Mouse (Mus musculus): ENCODE measurements at regions not wholly inside any gene's neighbourhood (a gene's known extent, or its start where the extent isn't known, plus 50 kb on each side); places are given as distances from the start of the nearest gene placed in this dataset.

DNA sequence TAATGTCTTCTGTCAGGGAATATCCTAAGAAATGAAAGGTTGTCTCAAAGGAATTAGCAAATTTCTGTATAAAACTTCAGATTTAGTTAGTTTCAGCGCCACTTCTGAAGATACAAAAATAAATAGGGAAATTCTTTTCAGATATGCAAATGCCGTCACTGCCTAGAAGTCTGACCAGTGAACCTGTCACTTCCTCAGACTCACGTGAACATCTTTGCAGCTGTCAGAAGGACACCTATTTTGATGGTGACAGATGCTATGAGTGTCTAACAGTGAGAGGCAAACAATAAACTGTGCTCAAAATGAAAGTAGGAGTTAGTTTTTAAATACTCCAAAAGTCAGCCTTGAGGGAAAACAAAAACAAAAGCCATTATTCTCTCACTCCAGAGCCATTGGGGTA lies 57.5 kb upstream of the Igf1r start:
- DNase-seq (ENCODE audit: low spot score in 2 of 2), result no peak

DNA sequence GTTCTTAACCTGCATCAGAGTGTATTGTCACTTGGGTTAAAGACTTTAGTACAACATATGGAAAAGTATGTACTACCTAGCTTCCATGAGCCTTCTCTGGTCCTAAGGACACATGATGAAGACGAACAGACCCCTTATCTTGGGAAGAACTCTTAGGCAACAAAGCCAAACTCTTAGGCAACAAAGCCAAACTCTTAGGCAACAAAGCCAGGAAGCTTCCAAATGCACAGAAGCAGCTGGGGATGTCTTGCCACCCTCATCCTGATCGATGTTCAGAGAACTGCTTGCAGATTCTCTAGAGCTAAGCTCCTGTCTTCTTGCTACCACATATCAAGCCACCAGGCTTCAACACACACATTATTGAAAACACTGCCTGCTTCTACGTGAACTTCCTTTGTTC lies 59.7 kb upstream of the Igf1r start:
- DNase-seq (ENCODE audit: low spot score in 2 of 2), result no peak

DNA sequence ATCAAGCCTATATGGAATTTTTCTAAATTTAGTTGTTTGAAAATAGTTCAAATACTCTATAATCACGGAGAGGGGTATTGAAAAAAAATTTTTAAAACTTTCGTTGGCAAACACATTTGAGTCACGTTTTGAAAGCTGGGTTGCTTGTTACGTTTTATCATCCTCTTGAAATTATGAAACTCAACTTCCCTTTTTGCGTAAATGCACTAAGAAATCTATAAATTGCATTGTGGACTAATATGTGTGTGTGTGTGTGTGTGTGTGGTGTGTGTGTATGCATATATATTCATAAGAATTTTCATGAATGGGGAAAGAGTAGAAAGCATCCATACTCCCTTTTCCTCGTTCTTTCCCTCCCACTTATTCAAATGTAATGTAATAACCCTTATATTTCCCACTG lies 69.6 kb upstream of the Igf1r start:
- DNase-seq (ENCODE audit: low spot score in 2 of 2), result no peak

DNA sequence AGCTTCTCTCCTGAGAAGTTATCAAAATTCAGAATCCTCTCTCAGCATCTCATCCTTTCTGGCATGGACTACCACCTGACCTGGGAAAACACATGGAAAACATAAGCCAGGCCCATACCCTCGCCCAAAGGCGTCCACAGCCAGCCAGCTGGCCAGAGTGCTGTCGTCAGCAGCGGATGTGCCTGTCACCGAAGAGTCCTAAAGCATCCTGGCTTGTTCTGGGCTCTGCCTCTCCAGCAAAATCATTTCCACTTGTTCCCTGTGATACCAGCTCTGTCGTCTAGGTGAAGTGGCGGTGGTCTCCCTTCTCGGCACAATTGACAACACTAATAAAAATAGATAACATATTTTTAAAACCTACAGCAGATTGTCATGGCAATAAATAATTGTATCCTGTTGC lies 70.0 kb upstream of the Igf1r start:
- DNase-seq (ENCODE audit: low spot score in 2 of 2), result peak in 1 of 2 experiments; percentile 13

DNA sequence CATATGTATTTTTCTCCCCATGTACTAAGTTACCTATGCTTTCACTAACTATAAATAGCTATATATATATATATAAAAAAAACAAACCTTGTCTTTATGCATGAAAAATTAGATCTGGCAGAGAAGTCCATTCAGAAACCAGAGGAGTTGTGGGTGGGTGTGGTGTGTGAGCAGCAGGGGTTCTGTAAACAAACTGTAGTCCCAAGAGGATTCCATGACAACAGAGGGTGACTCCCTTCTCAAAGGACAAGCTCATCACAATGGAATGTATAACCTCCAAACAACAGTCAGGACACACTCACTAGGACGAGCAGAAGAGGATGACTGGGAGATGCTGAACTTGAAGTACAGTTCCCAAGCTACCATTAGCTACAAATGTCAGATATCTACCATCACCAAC lies 74.4 kb upstream of the Igf1r start:
- no peak for DNase-seq (ENCODE audit: low spot score in 2 of 2)

DNA sequence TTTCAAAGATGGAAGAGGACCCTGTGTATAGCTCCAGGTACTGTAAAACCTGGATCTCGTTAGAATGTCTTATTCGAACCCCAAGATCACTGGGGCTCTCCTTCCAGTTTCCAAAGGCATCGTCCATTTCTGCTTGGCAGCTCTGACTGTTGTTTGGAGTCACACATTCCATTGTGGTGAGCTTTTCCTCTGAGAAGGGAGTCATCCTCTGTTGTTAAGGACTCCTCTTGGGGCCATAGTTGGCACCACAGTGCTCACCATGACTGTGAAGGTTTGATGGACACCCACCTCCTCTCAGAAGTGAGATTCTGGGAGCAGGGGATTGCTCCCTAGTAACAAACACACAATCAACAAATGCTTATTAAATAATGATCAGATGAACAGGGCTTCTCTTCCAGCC lies 75.0 kb upstream of the Igf1r start:
- no peak for DNase-seq (ENCODE audit: low spot score in 2 of 2)

DNA sequence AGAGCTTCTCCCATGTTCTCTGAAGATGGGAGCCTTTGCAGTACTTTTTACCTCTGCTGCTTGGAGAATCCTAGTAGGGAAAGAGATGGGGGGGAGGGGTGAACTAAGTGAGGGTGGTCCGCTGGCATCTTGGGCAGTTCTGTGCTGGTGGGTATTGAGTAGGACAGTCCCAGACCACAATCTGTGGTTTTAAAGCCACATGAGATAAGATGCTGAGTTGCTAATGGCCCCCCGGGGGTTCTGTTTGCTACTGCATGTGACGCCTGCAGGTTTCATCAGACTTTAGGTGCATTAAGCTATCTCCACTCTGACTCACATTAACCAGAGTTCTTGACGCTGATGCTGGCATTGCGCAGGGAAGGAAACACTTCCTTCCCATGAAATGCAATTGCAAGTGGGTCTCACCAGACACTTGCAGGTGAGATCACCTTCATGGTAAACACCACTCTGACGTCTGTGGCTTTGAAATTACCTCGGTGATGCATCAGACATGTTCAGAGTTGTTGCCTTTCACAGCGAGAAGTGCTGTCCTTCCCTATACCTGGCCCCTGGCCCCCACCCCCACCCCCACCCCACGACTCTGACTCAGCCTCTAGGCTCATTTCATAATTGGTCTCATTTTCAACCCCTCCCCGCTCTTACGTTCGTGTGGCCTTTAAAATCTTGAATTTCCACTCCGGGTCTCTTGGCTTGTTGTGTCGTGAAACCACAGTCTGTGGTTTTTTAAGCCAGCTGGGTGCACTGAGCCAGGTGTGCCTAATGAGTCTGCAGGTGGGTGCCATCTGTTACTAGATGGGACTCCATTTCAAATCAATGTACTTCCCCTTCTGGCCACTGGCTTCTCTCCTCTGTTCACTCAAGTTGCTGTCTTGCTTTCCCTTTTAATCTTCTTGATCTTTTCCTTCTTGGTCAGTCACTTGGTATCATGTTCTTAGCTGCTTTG lies 94.8 kb upstream of the Synm start:
- DNase-seq (ENCODE audit: low spot score in 2 of 2), result no peak

DNA sequence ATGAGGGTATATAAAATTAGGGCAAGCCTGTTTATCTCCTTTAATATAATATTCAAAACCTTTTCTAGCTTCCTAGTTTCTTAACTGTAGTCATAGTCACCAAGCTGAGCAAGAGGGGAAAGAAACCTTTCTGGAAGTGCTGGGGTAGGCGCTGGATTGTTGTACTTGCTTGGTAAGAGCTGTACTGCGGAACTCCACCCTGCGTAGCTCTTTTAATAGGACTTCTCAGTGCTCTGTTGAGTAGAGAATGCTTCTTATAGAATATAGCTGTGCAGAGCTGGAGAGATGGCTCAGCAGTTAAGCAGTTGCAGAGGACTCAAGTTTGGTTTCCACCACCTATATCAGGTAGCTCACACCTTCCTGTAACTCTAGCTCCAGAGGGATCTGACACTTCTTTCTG lies 93.3 kb upstream of the Synm start:
- no peak for DNase-seq (ENCODE audit: low spot score in 2 of 2)

DNA sequence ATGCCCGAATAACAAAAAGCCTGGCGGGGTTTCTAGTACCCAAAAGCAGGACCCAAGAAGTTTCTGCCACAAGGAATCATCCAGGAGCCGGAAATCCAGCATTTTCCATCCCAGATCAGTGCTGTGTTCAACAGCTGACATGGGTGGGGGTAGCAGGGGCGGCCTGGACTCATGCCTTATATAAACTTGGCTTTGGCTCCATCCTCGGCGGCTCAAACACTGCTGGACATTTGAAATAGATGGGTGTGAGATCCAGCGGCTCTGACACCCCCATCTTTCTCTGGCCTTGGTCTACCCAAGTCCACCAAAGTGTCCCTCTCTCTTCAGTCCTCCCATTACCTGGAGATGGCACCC lies 89.9 kb upstream of the Synm start:
- DNase-seq (ENCODE audit: low spot score in 2 of 2), result no peak

DNA sequence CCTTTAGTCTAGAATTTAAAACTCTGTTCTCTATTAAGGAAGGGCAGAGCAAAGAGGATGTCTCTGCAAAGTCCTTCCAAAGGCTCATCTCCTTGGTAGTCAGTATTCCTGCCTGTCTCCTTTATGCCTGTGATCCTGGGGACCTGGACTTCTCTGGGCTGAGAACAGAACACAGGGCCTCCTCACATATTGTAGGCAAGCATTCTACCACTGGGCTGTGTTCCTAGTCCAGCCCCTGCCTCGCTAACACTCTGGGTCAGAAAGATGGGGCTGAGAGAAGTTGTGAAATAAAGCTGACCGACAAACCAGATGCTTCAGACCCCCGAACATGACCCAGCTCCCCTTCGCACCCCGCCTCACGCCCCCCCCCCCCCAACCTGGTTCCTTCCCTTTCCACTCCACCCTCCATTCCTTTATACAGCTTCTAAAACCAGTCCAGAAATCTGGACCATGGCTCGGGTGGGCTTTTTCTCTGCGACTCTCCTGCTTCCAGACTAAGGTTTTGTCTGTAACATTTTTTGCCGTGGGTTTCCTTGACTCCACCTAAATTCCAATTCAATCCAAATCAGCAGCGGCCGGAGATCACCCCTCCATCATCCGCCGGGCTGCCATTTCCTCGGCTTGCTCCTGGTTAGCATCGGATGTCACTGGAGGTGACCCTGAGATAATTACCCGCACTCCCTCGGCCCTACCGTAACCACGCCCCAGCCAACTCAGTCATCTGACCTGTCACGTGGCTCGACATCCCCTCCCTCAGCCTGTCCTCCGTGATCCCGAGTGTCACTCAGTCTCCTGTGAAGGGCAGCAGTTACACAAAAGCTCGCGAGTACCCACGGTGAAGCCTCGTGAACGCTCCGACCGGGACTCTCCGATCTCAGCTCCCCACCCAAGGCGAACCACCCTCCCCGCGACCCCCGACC lies 89.3 kb upstream of the Synm start:
- DNase-seq (ENCODE audit: low spot score in 2 of 2), result peak; percentile 67 to 68

DNA sequence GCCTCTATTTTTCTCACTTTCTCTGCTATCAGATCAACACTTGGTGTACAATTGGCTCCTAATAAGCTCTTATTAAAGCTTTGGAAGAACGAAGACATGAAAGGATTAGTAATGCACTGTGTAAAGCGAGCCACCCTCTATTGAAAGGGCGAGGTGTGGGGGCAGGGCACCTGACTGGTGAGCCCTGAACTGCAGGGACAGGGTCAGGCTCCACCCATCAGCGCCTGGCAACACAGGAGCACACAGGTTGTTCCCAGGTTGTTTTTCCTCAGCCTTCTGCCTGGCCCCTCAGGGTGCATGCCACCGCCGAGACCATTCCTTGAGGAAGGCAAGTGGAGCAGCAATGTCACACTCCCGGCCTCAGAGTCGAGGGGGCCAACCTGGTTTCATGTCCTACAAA lies 87.3 kb upstream of the Synm start:
- no peak for DNase-seq (ENCODE audit: low spot score in 2 of 2)

DNA sequence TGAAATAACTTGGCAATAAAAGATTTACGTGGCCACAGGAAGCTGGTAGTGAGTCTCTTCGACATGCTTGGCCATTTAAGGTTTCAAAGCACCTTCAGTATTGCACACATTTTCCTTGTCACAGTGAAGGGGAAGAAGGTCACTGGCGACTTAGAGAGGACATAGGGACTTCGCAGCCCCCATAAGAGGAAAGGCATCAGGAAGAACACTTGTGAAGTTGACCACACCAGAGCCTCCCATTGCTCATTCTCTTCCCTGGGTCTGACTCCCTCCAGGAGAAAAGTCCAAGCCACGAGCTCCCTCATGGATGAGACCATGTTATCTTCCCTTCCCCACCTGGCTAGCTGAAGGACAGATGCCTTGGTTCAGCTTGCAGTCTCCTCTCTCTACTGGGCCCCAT lies 77.4 kb upstream of the Synm start:
- no peak for DNase-seq (ENCODE audit: low spot score in 2 of 2)

DNA sequence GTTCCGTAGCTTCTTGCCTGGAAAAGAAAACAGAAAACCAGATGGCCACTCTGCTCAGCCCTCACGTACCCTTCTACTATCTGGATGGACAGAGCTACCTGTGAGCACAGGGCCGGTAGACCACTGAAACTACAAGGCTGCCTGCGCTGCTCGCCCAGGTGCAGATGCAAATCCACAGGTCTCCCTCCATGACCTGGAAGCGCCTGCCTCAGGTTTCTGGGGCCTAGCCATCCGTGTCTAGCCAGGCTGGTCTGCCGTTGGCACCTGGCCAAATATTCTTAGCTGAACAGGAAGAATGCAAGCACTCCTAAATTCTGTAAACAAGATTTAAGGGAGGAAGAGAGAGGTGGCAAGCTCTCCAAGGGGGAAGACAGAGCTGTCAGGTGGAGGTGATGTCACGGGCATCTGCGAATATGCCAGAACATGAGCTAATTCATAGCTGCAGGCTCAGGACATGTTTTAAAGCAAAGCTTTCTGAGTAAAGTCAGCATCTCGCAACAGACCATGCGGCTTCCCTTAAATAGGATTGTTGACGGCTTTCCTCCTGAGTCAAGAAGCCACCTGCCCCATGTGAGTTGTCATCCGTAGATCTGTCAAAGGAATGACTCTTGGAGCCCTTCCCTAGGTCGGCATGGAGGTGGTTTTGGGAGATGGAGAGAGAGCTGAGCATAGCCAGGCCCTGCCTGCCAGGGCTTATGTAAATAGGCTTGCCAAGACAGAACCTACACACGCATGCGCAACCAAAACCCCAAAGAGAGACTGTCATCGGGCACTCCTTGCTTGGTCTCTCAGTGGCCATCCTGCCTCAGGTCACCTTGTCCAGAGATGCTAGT lies 76.8 kb upstream of the Synm start:
- DNase-seq (ENCODE audit: low spot score in 2 of 2), result no peak

DNA sequence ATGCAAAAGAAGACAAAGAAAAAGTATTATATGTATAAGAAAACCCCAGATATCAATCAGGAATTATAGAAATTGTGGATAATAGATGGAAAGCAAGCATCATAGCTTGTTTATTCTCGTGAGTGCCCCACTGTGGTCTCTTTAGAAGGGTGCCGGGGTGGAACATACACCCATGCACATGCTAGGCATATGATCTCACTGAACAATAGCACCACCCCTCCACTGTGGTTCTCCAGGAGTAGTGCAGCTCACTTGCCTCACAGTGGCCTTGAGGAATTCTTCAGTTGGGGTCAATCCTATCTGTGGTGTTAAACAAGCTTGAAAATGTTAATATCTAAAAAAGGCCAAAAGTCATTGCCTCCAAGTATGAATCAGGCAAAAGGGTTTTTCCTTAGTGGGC lies 72.2 kb upstream of the Synm start:
- DNase-seq (ENCODE audit: low spot score in 2 of 2), result no peak

DNA sequence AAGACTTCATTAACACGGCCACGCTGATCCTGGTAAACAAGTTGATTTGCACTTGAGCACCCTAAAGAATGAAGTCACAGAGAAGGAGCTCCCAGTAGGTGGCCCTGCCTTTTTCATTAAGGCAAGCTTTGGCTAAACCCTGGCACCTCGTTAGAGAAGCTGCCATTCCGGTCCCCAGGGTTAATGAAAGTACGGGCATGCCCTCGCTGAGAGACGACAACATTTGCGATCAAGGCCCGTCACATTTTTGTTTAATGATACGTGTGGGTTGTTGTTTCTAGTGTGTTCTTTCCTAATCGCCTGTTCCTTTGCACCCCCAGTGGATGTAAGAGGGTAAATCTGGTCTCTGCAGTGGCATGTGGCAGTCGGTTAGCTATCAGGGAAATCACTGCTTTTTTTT lies 67.8 kb upstream of the Synm start:
- DNase-seq (ENCODE audit: low spot score in 2 of 2), result no peak

DNA sequence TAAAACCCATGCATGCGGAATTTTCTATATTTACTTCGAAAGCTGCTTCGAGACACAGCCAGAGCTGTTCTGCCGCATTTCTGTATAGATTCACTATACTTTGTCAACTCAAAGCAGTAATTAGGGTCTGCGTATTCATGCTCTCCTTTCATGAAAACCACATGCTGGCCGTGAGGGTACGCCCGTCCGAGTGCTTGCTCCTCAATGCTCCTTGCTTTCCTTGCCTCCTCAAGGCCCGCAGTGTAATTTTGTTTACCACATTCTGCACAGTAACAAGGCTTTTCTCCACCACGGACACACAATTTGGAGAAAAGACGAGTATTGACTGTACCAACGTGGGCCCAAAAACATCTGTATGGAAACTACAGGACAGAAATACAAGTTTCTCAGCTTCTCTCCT lies 67.4 kb upstream of the Synm start:
- no peak for DNase-seq (ENCODE audit: low spot score in 2 of 2)

DNA sequence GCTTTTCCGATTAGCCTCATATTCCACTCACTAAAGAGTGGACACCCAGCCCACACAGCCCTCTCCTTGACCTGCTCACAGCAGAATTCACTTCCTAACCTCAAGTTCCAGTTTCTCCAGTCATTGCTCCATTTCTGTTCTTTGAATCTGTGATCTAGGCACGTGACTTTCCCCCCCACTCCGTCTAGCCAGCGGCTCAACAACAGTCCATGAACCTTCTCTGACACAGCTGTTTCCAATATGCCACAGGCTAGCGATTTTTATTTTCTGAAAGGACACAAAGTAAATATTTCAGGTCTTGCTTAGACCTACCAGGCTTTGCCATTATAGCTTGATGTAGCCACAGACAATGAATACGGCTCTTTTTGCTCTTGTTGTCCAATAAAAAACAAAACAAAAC lies 66.8 kb upstream of the Synm start:
- no peak for DNase-seq (ENCODE audit: low spot score in 2 of 2)

DNA sequence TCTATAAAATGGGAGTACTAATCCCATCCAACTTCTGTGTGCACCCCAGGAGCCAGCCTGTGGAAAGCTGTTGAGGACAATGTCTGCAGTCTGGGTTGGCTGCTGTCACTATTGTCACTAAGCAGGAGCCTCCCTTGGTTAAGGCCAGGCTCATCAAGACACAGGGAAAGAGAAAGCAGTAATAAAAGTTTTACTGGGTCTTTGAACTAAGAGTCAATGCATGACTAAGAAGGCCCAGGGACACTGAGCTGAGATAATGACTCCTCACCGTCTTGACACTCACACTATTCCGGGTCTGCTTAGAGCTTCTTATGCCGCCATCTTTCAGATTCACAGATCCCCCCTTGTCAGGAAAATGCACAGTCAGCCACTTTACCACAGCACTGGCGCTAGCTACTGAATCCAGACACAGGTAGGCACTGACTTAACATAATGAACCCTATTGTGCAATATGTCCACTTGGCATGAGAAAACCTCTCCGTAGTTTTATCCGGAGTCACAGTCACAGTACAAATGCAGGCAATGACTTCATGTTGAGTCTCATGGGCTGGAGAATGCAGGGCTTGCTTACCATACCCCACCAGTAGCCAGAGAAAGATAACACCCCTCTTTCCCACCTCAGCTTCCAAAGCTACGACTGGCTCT lies 66.2 kb upstream of the Synm start:
- DNase-seq (ENCODE audit: low spot score in 2 of 2), result no peak

DNA sequence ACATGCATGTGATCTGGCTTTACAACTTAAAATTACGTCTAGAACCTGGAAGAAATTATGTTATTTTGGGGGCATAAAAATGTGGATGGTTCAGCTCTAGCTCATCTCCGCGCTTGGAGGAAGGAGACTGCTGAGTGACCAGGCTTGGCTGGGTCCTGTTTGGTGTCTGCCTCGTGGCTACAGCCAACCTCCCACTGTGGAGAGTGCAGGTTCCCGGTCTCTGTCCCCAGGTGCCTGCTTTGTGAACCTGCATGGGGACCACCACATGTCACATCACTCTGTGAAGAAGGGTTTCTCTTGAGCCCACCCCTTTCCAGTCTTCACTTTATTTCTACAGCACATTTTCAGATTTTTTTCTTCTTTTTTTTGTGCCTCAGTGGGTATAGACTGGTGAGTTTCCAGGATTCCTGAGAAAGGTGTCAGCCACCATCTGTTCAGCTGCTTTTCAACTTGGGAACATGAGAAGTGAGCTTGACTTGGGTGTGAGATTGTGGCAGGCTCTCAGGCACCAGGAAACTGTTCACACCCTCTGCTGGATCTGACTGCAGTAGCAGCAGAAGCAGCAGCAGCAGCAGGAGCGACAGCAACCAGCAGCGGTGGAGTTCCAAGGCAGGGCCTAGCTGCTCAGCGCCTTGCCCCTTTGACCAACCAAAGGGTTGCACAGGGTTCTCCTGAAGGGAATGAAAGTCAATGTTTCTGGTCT lies 64.6 kb upstream of the Synm start:
- peak; percentile 18 to 27 for DNase-seq (ENCODE audit: low spot score in 2 of 2)

DNA sequence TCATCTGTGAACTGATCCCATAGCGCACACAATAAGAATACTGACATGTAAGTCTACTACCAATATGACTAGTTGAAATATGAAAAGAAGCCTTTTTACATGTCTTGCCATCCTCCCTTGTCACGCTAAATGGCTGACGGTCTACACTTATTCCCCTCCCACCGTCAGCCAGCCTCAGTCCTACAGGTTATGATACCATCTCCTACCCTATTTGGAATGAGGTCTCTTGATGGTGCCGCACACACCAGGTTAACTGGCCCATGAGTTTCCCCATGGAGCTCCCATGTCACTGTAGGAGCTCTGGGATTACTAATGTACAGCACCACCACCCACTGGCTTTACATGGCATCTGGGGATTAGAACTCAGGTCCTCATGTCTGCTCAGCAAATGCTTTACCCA lies 60.0 kb upstream of the Synm start:
- no peak for DNase-seq (ENCODE audit: low spot score in 2 of 2)

Data from left cerebral cortex, adult 18-20 months (tissue).